Mouse (Mus musculus) spleen, postnatal 4 days (tissue): Measurements from ENCODE around the gene Calhm5.

Source experiments
- DNase-seq, 2 experiments: peaks; one replicate each; pipeline ENCODE4 v3.0.0; 2022; ENCODE audit warnings: low spot score in 2 of 2

Calhm5 gene

DNA sequence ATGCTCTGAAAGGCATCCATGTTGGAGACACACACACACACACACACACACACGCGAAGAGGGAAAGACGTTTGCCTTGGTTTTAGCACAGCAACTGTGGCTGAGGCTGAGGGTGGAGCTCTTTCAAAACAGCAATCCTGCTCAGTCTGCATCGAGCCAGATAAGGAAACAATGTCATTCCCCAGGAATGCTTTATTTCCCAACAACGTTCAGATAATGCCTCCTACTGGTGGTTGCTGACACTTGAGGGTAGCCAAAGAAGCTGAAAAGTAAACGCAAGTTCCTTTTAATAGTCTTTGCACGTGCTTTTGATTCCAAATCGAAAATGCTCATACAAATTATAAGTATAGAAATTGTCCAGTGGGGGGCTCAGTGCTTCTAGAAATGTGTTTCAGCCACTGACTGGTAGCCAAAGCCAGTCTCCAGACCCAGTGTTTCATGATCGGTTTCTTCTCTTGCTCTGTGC is at the start of gene Calhm5:
Gene Calhm5 (minus strand): TSS at position 102 of the 466 bp plus-strand sequence.
- no peak for DNase-seq

DNA sequence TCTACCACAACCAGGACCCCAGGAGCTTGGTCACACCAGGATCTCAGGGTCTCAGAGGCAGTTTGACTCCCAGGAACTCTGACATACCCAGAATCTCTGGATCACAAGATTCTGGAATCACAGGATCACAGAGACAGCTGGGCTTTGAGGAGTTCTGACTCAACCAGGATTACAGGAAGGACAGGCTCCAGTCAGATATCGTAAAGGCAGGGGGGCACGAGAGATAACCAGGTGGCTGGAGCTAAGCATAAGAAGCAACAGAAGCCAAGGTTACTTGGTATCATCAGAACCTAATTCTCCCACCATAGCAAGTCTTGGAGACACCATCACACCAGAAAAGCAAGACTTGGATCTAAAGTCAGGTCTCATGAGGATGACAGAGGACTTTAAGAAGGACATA is 45.4 kb upstream of the Calhm5 start:
- DNase-seq = no peak

DNA sequence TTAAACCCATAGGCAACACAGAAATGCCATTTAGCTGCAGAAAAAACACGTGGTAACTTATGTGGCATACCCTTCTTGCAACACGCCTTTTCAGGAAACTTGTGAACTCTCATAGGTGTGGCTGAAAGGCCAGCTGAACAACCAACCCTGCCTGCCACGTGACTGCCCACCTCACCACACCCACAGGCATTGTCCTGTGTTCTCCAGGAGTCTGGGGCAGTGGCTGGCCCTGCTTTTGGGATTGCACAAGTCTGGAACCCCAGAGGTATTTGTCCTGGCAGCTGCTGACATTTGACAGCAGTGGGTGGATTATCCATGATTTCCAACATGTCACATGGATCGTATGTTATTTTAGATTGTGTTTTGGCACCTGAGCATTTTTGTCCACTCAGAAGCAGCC is 43.4 kb upstream of the Calhm5 start:
- DNase-seq = no peak

DNA sequence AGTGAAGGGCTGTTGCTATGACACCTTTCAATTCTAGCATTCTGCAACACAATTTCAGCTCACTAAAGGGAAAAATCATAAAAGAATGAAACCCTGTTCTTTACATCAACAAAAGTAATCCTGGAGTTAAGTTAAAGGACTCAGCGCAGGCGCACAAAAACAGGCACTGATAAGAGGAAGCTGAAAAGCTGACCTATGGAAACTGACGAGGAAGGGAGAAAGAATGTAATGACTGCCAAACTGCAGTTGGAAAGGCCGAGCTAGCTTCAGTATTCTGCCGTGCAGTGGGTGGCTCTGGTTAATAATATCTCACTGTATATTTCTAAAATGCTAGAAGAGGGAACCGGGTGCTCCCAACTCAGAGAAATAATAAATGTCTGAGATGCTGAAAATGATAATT is 41.7 kb upstream of the Calhm5 start:
- no peak for DNase-seq

DNA sequence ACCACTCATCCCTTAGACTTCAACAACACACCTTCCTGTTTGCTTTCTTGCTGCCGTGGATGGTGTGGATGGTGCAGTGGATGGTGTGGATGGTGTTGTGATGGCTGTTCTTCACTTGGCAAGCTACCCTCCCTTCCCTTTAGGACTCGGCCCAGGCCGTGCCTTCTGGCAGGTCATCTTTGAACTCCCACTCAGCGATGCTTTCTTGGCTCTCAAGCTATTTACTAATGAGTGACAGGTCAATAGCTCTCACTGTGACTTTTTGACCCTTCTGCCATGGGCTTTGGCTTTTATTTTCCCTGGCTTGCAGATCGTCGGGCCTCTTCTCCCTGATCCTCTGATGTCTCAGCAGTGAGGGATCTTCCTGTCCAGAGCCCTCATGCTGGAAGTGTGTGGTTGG is 40.1 kb upstream of the Calhm5 start:
- no peak for DNase-seq

DNA sequence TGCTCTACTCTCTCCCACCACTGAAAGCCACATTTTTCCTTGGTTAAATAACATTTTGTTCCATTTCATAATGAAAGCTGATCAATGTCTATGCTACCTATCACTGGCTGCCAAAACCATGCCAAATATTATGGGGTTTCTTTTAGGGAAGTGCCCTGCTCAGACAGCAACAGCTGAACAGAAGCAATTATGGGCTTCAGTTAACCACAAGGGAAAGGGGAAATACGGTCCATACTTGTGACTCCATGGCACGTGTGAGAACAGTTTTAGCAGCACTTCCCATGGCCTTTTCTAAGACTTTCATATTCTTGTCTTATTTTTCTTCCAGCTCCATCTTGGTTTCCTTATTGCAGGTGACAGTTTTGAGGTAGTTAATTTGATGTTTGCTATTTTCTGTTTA is 35.0 kb upstream of the Calhm5 start:
- no peak for DNase-seq

DNA sequence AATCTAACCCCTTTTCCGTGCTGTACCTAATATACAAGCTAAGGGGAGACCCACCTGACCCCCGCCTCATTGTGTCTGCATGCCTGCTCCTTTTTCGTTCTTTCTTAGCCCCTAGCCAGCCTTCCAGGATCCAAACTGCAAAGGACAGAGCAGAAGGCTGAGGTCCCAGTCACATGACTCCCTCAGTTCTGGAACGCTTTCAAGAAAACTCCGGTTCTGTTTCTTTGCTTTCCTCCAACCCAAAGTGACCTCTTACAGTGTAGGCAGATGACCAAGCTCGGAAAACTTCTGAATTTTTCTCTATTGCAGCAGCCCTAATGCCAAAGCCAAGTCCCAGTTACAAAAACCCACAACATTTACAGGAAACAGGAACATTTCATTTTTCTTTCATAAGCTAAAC is 32.1 kb upstream of the Calhm5 start:
- no peak for DNase-seq

DNA sequence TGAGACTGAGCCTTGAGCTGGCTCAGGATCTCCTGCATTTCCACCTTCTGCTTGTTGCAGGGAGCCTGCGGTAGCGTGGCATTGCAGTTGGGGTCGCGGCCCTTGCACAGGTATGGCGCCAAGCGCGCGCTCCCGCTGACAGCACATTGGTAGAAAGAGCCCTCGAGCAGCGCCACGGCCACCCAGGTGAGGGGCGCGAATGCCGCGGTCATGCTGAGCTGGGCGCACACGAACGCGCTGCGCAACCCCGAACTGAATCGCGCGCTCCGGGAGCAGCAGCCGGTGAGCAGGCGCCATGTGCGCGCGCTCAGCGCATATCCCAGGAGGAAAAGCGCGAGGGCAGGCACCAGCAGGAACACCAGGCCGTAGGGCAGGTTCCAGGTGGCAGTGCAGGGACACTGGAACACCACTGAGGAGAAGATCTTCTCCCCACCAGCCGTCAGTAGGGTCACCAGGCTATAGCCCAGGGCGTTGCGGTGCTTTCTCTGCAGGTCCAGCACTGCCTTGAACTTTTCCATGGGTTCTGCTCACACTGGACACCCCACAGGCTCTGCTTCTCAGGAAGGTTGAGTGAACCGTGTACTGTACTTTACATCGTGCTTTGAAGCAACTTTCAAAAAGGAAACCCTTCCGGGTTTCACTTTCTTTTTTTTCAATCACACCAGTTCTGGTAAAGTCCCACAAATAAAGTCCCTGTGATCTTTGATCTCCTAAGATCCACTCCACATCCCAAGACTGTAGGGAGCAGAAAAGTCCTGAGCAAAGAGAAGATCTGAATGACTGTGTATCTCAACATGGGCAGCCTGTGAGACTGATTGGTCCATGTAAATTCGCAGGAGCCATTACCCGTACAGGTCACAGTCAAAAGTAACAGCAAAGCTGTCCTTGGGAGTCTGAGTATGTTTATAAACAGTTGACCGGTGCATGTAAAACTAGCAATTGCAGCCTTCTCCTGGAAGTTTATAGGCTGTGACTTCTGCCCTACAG is 31.4 kb upstream of the Calhm5 start, which contains the start of gene Calhm6:
Gene Calhm6 (minus strand): TSS at position 593 of the 987 bp plus-strand sequence.
- peak; percentile 23 to 70 for DNase-seq

DNA sequence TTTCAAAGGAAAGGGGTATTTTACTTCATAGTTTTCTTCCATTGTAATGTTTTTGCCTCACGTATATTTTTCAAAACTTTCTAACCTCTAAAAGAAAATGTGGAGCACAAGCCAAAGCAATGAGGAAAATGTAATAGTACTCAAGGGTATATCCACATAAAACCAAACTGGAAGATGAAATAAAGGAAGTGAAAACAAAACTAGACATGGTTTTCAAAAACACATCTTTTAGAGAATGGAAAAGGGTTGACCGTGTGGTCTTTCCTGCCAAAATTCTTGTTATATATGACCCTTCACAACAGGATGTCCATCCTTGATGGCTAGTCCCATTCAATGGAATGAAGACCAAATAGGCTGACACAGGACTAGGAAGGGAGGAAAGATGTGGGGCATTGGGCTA is 22.1 kb upstream of the Calhm5 start:
- DNase-seq = no peak

DNA sequence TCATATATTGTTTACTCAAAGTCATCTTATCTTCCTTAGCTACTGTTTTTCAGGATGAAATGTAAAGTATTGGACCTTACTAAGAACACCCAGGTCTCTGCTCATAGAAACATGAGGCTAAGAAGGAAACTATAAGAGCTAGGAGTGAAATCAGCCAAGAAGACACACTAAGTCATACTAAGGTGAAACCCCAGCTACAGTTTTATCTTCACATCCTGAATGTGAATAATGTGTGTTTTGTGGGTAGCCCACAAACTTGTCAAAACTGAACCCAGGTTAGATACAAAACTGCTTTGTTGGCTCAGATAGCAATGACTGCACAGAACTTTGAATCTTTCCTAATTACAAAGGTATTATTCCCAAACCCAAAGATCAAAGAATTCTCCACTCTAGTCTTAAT is 21.5 kb upstream of the Calhm5 start:
- DNase-seq = no peak

DNA sequence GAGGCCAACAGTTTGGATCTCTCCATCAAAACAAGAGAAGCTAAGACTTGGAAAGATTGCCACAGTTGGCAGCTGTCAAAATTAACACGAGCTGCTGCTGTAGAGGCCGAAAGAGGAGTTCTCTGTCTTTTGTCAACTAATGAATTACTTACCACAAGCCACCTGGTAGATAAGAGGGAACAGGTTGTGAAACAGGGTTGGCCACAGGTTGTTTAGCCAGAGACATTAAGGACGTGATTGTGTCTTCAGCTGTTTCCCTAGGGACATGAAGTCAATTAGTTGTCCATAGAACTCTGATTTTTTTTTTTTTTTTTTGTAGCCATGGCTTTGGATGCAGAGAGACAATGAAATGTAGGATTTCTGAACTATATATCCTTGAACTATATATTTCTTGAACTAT is 20.8 kb upstream of the Calhm5 start:
- no peak for DNase-seq

DNA sequence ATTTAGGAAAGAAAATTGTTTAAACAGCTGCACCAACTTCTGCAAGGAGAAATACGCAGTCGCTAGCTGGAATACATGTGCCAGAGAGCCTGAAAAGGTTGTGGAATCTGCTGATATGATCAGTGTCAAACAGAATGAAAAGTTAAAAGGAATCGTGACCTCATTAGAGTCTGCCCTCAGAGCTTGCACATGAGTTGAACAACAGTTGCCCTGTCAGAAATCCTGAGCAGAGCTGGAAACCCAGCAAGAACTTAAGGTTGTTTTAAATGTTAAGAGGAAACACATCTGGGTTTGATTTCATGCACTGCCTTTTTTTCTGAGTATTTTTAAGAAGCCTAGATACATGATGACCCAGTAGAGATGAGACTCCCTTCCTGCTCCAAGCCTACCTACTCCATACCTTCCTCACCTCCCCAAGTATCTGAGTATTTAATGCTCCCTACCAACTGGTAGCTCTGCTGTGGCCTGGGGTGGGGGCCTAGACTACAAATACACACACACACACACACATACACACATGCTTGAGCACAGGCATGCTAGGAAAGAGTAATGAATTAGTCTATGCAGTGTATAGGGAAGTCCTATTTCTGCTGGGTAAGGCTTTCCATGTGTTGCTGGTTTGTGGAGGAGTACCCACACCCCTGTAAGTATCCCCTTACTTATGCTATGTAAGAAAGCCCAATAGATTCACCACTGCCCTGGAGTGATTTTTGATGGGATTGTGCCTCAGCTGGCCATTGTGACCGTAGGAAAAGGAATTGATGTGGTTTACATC is 15.8 kb upstream of the Calhm5 start:
- no peak for DNase-seq

DNA sequence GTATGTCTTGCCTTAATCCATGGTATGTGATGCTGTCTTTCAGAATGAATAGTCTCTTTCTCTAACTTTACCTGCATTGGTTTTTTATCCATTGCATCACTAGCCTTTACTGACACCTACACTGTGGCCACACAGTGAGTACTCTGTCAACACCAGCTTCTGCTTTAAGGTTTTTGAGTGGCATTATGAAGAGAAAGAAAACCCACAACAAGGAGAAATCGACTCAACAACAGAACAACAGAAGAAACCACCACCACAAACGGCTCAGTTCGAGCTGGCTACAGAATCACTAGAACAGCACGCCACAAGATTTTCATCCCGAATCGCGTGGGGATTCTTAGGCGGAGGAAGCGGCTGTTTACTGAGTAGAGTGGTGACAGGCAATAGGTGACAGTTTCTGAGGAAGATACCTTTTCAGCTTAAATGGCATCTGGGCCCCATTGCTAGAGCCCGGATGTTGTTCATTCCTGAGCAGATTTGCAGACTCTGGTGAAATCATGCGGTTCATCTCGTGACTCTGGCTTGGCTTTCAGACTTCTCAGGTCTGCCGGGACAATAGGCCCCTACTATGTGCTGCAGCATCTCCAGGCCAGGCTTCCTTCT is 14.6 kb upstream of the Calhm5 start:
- no peak for DNase-seq

DNA sequence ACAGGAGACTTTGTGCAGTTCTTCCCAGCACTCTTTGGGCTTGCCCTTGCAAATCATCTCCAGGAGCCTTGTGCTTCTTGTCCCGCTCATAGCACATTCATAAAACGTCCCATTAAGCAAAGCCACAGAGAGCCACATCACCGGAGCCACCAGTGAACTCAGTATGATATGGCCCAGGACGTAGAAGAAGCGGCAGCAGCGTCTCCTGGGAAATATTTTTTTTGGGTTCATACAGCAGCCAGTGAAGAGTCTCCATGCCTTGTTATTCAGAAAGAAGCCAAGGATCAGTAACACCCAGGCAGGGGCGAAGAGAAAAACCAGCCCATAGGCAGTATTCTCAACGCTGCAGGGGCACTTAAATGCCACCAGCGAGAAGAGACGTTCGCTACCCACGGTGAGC is 355 bp downstream of the Calhm5 start:
- no peak for DNase-seq

DNA sequence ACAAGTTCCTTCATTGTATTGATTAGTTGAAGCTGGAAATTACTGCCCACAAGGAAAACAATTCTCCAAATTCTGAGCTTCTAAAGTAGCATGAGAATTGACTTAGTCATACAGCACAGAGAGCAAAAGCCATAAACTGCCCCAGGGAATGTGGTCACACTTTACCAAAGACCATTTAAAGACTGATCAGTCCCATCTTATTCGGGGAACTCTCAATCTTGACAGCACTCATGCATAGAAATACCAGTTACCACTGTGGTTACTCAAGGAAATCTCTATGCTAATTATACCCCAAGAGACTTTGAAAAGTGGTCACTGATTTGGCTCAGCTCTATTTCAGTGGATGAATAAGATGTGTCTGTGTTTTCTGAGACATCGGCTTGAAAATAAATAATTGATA is 1.2 kb downstream of the Calhm5 start:
- DNase-seq = no peak

DNA sequence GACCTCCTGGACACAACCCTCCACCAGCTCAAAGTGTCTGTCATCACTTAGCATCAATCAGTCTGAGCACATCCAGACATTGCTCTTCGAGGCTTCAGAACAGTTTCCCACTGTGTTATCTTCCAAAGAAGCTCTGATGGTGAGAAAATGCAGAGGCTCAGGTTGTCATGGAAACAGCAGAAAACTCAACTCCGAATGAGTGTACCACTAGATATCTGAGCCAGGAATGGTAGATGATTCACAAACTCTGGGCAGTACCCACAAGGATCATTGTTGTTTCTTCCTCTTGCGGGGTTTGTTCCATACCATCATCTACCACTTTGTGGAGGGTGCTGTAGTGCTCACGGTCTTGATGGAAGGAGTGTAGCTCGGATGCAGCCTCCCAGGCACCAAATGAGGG is 4.4 kb downstream of the Calhm5 start:
- DNase-seq = no peak

DNA sequence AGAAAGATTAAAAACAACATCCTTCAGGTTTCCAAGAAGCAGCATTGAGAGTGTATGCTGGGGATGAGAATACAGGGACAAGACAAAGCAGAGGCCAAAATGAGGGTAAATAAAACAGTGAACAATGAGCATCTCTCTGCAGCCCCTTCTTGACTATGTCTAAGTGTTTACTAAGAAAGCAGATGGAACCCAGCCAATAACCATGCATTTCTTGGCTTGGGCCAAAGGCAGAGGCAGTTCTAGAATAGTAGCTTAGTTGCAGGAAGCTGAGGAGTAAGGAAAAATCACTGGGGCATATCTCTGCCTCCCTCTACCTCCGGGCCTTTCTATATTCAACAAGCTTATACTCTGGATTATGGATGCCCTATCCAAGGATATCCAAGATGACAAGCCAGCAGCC is 5.8 kb downstream of the Calhm5 start:
- no peak for DNase-seq

DNA sequence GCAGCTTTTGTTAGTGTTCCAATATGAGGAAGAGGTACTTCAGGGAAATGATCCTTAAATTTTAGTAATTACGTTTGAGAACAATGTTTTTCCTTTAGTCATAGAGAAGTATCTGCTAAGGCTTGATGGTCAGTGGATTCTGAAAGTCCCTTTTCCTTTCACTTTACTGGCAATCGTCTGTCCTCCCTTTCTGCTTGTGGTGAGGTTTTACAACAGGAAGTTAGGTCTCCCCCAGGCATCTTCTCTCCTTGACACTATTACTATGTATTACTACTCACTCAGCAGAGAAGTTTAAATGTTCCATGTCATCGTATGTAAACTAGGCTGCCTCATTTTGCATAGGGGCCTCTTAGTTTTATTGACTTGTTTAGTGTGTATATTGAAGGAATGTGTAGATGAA is 6.8 kb downstream of the Calhm5 start:
- DNase-seq = no peak

DNA sequence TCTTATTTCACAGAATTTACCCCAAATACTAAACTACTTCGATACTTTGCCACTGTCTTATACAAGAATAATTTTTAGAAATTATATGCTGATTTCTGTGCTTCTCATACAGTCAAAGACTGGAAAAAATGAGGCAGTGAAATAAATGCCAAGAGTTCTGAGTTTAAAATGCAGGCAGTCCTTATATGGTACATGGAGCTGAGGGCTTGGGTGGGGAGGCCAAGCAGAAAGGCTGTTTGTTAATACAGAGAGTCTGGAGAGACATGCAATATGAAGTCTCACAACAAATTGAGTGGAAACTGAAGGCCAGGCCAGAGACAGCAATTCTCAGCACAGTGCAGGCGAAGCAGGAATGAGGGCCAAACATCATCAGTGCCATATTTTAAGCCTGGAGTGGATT is 7.8 kb downstream of the Calhm5 start:
- DNase-seq = no peak

DNA sequence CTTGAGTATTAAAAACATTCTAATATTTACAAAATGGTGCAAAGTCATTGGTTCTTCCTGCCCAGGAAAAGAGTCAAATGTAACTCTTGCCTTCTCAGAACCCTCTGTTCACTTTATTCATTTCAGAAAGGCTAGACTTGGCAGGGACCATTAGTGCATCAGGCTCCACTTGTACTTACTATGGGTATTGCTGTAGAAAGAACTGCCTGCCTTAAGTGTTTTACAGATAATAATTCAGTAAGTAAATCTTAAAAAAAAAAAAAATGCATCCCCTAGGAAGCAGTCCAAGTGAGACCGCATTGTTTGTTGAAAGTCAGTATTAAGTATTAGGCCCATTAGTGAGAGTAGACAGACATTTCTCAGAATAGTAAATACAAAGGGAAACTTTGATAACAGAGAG is 9.8 kb downstream of the Calhm5 start:
- no peak for DNase-seq

DNA sequence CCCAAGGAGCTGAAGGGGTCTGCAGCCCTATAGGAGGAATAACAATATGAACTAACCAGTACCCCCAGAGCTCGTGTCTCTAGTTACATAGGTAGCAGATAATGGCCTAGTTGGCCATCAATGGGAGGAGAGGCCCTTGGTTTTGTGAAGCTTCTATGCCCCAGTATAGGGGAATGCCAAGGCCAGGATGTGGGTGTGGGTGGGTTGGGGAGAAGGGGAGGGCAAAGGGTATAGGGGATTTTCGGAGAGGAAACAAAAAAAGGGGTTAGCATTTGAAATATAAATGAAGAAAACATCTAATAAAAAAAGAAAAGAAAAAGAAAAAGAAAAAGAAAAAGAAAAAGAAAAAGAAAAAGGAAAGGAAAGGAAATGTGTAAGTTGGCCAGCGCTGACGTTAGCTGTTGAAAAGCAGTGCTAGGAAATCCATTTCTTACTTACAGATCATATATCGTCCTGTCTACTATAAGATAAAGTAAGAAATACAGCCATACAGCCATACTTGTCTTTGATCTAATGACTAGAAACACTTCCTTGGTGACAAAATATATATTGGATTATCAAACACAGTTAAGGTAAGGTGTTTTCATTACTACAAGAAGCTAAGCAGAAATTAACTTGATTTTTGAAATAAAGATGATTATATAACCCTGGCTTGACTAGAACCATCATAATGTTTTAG is 21.7 kb downstream of the Calhm5 start:
- DNase-seq = no peak

DNA sequence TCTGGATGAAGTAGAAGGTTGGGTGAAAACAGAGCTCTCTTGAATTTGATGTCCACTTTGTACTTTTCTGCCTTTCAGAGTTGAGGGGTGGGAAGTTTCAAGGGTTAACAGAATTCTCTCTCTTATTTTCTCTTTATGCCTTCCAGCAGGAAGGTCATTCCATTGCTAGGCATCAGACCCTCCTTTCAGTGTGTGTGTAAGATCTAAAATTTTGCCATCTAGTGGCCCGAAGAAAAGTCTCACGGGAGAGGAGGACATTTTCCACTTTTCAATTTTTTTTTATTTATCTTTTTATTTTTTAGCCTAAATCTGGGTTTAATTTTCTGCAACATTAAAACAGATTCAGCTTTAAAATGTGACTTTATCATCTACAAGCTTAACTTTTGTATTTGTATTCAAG is 24.7 kb downstream of the Calhm5 start:
- no peak for DNase-seq
